Comparison of ENCODE assay signal across 8 mouse cellular contexts in genomic region chr6:115134501-115135331, GRCm38 (mm10). TPM values are rescaled to one million over a fixed set of nuclear protein-coding genes. Genes with fewer than 3 reads are reported as not detected.
DNase-seq lines count a peak whose midpoint lies in the region; ATAC-seq and TF ChIP-seq lines count a peak whose summit lies in the region.

Gene Syn2 (plus strand): TSS chr6:115134902.

- intact Hi-C loops in left cerebral cortex, postnatal 4 days (cut with DNase I): no loop called here

- no peak for TF ChIP-seq POLR2A in bone marrow macrophage, adult 2 months (IDR thresholded peaks at IDR 0.05; ENCODE audit: borderline replicate concordance, low read depth, low read length)
- no peak for TF ChIP-seq POLR2A in small intestine, adult 2 months (IDR thresholded peaks at IDR 0.05; ENCODE audit: low read depth, low read length)

- H3K4me3 ChIP-seq in bone marrow macrophage, adult 2 months (ENCODE audit: insufficient read depth, low read length): peak within 1 kb of the TSS; percentile 53
- H3K4me3 ChIP-seq in embryonic facial prominence, embryonic 11.5 days (ENCODE audit: low read depth, low read length): peak within 1 kb of the TSS; percentile 60
- H3K4me3 ChIP-seq in midbrain, embryonic 10.5 days: peak within 1 kb of the TSS; percentile 79
- peak within 1 kb of the TSS; percentile 64 for H3K4me3 ChIP-seq in small intestine, adult 2 months (ENCODE audit: low read depth, low read length)

- DNase-seq in embryonic facial prominence, embryonic 11.5 days (ENCODE audit: low spot score): peak; percentile 90
- DNase-seq in heart, adult 18-20 months: peak; percentile 74
- peak; percentile 57 for DNase-seq in kidney, adult 11 months
- peak; percentile 94 for DNase-seq in left cerebral cortex, postnatal 4 days
- DNase-seq in midbrain, embryonic 10.5 days (ENCODE audit: low spot score): peak; percentile 90
- no peak for DNase-seq in adipocyte (ENCODE audit: low spot score)

- 0 out of 2 replicates have a peak, but pooled peaks cover 2% of the 10 kb centered on the region for H3K4me1 ChIP-seq in bone marrow macrophage, adult 2 months (ENCODE audit: control insufficient read depth, insufficient read depth, low read length)
- H3K4me1 ChIP-seq in embryonic facial prominence, embryonic 11.5 days (ENCODE audit: control insufficient read depth, insufficient read depth, low read length): peaks cover 3% of the 10 kb centered on the region; the same call in 1 of the 2 replicates
- H3K4me1 ChIP-seq in midbrain, embryonic 10.5 days: peaks cover 15% of the 10 kb centered on the region
- H3K4me1 ChIP-seq in small intestine, adult 2 months (ENCODE audit: control insufficient read depth, insufficient read depth, insufficient read length, low read length): peaks cover 8% of the 10 kb centered on the region; the same call in 1 of the 2 replicates

- ATAC-seq in embryonic facial prominence, embryonic 11.5 days (replicated peaks; ENCODE audit: insufficient number of reproducible peaks, low FRiP score, low TSS enrichment, low read depth): peak; percentile 93

- no peak for TF ChIP-seq CTCF in bone marrow macrophage, adult 2 months (IDR thresholded peaks at IDR 0.05; ENCODE audit: low read depth, low read length)
- no peak for TF ChIP-seq CTCF in small intestine, adult 2 months (IDR thresholded peaks at IDR 0.05; ENCODE audit: extremely low read depth, insufficient read length, insufficient replicate concordance, low read depth, low read length)

- peaks cover 13% of the 10 kb centered on the region for H3K27me3 ChIP-seq in embryonic facial prominence, embryonic 11.5 days (ENCODE audit: control insufficient read depth, insufficient read depth, low read length)
- peaks cover 47% of the 10 kb centered on the region for H3K27me3 ChIP-seq in midbrain, embryonic 10.5 days (ENCODE audit: low read depth, poor library complexity, severe bottlenecking)
- H3K27me3 ChIP-seq in small intestine, adult 2 months (ENCODE audit: control insufficient read depth, insufficient read depth, low read length): peaks cover 11% of the 10 kb centered on the region

- no peak within 1 kb of the TSS for H3K27ac ChIP-seq in bone marrow macrophage, adult 2 months (ENCODE audit: insufficient read depth, low read depth, low read length)
- H3K27ac ChIP-seq in embryonic facial prominence, embryonic 11.5 days (replicated peaks; ENCODE audit: low read depth, low read length): no peak within 1 kb of the TSS
- H3K27ac ChIP-seq in midbrain, embryonic 10.5 days (replicated peaks): peak within 1 kb of the TSS; percentile 80
- no peak within 1 kb of the TSS for H3K27ac ChIP-seq in small intestine, adult 2 months (ENCODE audit: insufficient read depth, low read depth, low read length)

- H3K9me3 ChIP-seq in embryonic facial prominence, embryonic 11.5 days (replicated peaks; ENCODE audit: control insufficient read depth, low read length): no peaks in the 10 kb centered on the region
- no peaks in the 10 kb centered on the region for H3K9me3 ChIP-seq in midbrain, embryonic 10.5 days (replicated peaks)

- H3K36me3 ChIP-seq in embryonic facial prominence, embryonic 11.5 days (replicated peaks; ENCODE audit: control insufficient read depth, insufficient read depth, low read depth, low read length): no peaks in the 10 kb centered on the region
- H3K36me3 ChIP-seq in midbrain, embryonic 10.5 days: no peaks in the 10 kb centered on the region
- H3K36me3 ChIP-seq in small intestine, adult 2 months (ENCODE audit: control insufficient read depth, insufficient read depth, low read length): no peaks in the 10 kb centered on the region

- H3K9ac ChIP-seq in embryonic facial prominence, embryonic 11.5 days (replicated peaks; ENCODE audit: low read length): peak within 1 kb of the TSS; percentile 53

- H3K4me2 ChIP-seq in embryonic facial prominence, embryonic 11.5 days (ENCODE audit: low read depth, low read length): peak within 1 kb of the TSS; percentile 91

- WGBS in embryonic facial prominence, embryonic 11.5 days: 1% methylated on average over 55 of the region's 75 CpGs
- WGBS in midbrain, embryonic 10.5 days: under 1% methylated on average over 75 of the region's 75 CpGs
- WGBS in small intestine, adult 2 months: under 1% methylated on average over 75 of the region's 75 CpGs

RNA-seq across cellular contexts. Expression of gene Syn2, which starts in this region (rescaled TPM):
- not detected in 2 replicates for polyA plus RNA-seq in bone marrow macrophage, adult 2 months (2012; ENCODE audit: insufficient read depth, insufficient read length, missing spikeins)
- 2.8 and 3.4 TPM in 2 replicates for polyA plus RNA-seq in embryonic facial prominence, embryonic 11.5 days (2014; fragmentation: Nextera tagmentation; extraction: Ambion mirVana)
- total RNA-seq in heart, adult 18-20 months (2021): 1 to 10 TPM; 4.4 to 5.5 TPM
- total RNA-seq in left cerebral cortex, postnatal 4 days (2021): 100 to 1,000 TPM; 140 to 169 TPM
- 1.3 and 2.7 TPM in 2 replicates for polyA plus RNA-seq in midbrain, embryonic 10.5 days (2016; fragmentation: Nextera tagmentation; extraction: Ambion mirVana)
- polyA plus RNA-seq in small intestine, adult 2 months (2012; rRNA removed): 3.1 and 4.1 TPM in 2 replicates

Comparison
In these comparisons a context has a peak if more than half of its experiments do, and no peak if none do; other contexts are left out.
1. RNA of gene Syn2 (total RNA-seq): 140 to 169 TPM in left cerebral cortex, postnatal 4 days; 4.4 to 5.5 TPM in heart, adult 18-20 months; every median in the first group is over 10 times any median in the second.
2. Peak in every context shown above with its lines, with median percentiles within 50 percentile points of each other: H3K4me3 ChIP-seq.